Mouse (Mus musculus) E14TG2a.4 (cell line): ENCODE measurements at regions not wholly inside any gene's neighbourhood (a gene's known extent, or its start where the extent isn't known, plus 50 kb on each side); places are given as distances from the start of the nearest gene placed in this dataset.

ENCODE experiments used
- H3K27me3 ChIP-seq: 2 replicates; pipeline ENCODE4 v1.6.1; 2014; ENCODE audit warnings: low read length, control low read depth; ENCODE audit not compliant: insufficient read depth
- H3K36me3 ChIP-seq: 2 replicates; pipeline ENCODE4 v1.6.1; 2014; ENCODE audit warnings: low read length, control low read depth; ENCODE audit not compliant: insufficient read depth
- H3K4me1 ChIP-seq: replicated peaks from 2 replicates; pipeline ENCODE4 v1.6.1; 2014; ENCODE audit warnings: low read depth, low read length, control low read depth
- H3K4me3 ChIP-seq: replicated peaks from 2 replicates; pipeline ENCODE4 v1.5.1; 2014; ENCODE audit warnings: mild to moderate bottlenecking, low read length
- H3K9me3 ChIP-seq: 2 replicates; pipeline ENCODE4 v1.6.1; 2014; ENCODE audit warnings: low read length, control low read depth
- CTCF ChIP-seq: conservative IDR thresholded peaks from 2 replicates; pipeline ENCODE4 v1.5.1; 2014; ENCODE audit warnings: low read length
- NANOG ChIP-seq: IDR thresholded peaks from 2 replicates; pipeline ENCODE4 v1.6.1; 2014; ENCODE audit warnings: borderline replicate concordance, low read length, mixed read lengths
- POU5F1 ChIP-seq: IDR thresholded peaks from 2 replicates; pipeline ENCODE4 v1.6.1; 2014; ENCODE audit warnings: low read length, borderline replicate concordance

GRCm38 (mm10) chr16:8944412-8945102, 114.7 kb downstream of the 1810013L24Rik start:
- TF ChIP-seq CTCF, result no peak
- TF ChIP-seq NANOG, result no peak
- TF ChIP-seq POU5F1, result no peak
- H3K4me3 ChIP-seq, result no peak overlapping the region
- H3K36me3 ChIP-seq, result no peaks in the 10 kb centered on the region
- H3K9me3 ChIP-seq, result no peaks in the 10 kb centered on the region
- H3K4me1 ChIP-seq, result peaks cover 40% of the 10 kb centered on the region
- no peaks in the 10 kb centered on the region for H3K27me3 ChIP-seq

DNA sequence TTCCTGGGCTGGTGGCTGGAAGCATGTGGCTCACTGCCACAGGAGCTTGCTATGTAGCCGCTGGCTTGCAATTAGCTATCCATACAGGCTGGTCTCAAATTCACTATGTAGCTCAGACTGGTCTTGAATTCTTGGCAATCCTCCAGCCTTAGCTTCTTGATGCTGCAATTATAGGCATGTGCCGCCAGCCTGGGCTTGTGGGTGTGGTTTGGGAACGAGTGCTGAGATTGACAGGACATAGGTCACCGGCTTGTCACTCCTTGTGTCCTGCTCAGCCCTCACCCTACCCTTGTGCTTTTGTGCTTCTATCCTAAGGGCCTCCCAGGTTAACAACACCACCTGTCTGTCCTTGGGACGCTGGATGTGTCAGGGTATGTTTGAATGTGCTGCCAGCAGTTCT, 117.9 kb downstream of the 1810013L24Rik start:
- no peaks in the 10 kb centered on the region for H3K27me3 ChIP-seq
- TF ChIP-seq NANOG, result no peak
- no peak for TF ChIP-seq CTCF
- no peak for TF ChIP-seq POU5F1
- no peaks in the 10 kb centered on the region for H3K36me3 ChIP-seq
- H3K4me3 ChIP-seq, result no peak overlapping the region
- H3K4me1 ChIP-seq, result peaks cover 40% of the 10 kb centered on the region
- peaks cover 19% of the 10 kb centered on the region for H3K9me3 ChIP-seq

GRCm38 (mm10) chr16:8951156-8951899, 121.4 kb downstream of the 1810013L24Rik start:
- peaks cover 22% of the 10 kb centered on the region for H3K4me1 ChIP-seq
- no peaks in the 10 kb centered on the region for H3K27me3 ChIP-seq
- H3K9me3 ChIP-seq, result peaks cover 28% of the 10 kb centered on the region
- TF ChIP-seq NANOG (no peak), CTCF (no peak), POU5F1 (no peak)
- no peak overlapping the region for H3K4me3 ChIP-seq
- H3K36me3 ChIP-seq, result no peaks in the 10 kb centered on the region

- Histone ChIP-seq H3K4me3 (no peak overlapping the region), H3K36me3 (no peaks in the 10 kb centered on the region), H3K9me3 (no peaks in the 10 kb centered on the region), H3K27me3 (no peaks in the 10 kb centered on the region), H3K4me1 (no peaks in the 10 kb centered on the region)
- TF ChIP-seq NANOG (no peak), CTCF (no peak), POU5F1 (no peak)
Measured at GRCm38 (mm10) chr16:8961739-8962138, 131.8 kb downstream of the 1810013L24Rik start.

DNA sequence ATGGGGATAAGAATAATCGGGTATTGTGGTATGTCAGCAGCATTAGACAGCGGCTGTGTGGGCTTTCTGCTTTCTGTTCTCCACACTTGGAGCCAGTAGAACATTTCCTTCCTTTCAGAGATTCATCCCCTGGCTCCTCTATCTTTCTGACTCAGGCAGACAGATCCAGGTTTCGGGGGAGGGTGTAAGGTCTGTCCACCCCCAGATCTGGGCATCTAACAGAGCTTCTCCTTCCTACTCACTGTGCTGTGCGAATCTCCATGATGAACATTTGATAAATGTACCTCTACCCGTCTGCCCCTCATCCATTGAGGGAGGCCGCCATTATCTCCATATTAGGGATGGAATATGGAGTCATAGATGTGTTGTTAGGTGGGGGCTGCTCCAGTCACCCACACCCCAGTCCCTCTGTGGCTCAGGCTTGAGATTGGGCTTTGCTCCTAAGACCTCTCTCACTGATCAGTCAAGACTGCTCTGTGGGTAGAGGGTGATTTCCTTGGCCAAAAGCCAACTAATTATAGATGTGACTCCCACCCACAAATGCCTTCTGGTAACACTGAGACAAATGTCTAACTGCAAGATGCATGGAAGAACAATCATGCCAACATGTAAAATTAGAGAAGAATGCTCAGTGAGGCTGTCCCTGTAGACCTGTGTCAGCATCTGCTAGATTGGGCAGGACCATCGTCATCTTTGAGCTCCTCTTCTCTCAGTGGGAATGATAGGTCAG, 163.8 kb downstream of the 1810013L24Rik start:
- H3K4me1 ChIP-seq, result peaks cover 11% of the 10 kb centered on the region; the same call in 1 of the 2 replicates
- H3K9me3 ChIP-seq, result 0 out of 2 replicates have a peak, but pooled peaks cover 4% of the 10 kb centered on the region
- no peak overlapping the region for H3K4me3 ChIP-seq
- H3K27me3 ChIP-seq, result peaks cover 3% of the 10 kb centered on the region; the same call in 1 of the 2 replicates
- H3K36me3 ChIP-seq, result no peaks in the 10 kb centered on the region
- no peak for TF ChIP-seq CTCF

DNA sequence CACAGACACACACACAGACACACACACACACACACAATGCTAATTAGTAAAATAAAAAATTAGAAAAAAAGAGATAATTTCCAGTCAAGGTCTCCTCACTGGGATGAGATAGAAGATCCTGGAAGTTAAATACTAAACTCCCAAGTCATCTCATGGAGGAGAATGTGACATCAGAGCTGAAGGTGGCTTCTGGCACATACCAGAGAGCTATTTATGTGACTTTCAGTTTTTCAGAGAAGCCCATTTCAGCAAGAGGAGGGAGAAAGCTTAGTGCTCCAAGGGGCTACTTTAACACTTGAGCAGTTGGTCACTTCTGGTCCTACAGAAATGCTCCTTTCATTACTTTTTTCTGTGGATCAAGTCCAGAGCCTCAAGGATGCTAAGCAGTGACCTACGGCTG, 164.6 kb downstream of the 1810013L24Rik start:
- TF ChIP-seq POU5F1 (no peak), CTCF (no peak), NANOG (no peak)
- Histone ChIP-seq H3K9me3 (no peaks in the 10 kb centered on the region), H3K36me3 (no peaks in the 10 kb centered on the region), H3K27me3 (peaks cover 3% of the 10 kb centered on the region; the same call in 1 of the 2 replicates), H3K4me1 (peaks cover 11% of the 10 kb centered on the region; the same call in 1 of the 2 replicates), H3K4me3 (no peak overlapping the region)

GRCm38 (mm10) chr16:8997250-8997649, 167.3 kb downstream of the 1810013L24Rik start:
- Histone ChIP-seq H3K4me3 (no peak overlapping the region), H3K27me3 (peaks cover 3% of the 10 kb centered on the region; the same call in 1 of the 2 replicates), H3K9me3 (no peaks in the 10 kb centered on the region), H3K4me1 (peaks cover 11% of the 10 kb centered on the region; the same call in 1 of the 2 replicates), H3K36me3 (no peaks in the 10 kb centered on the region)
- TF ChIP-seq POU5F1, result no peak
- no peak for TF ChIP-seq CTCF
- TF ChIP-seq NANOG, result no peak

- Histone ChIP-seq H3K36me3 (no peaks in the 10 kb centered on the region), H3K4me3 (no peak overlapping the region), H3K27me3 (no peaks in the 10 kb centered on the region), H3K4me1 (peaks cover 22% of the 10 kb centered on the region), H3K9me3 (no peaks in the 10 kb centered on the region)
- no peak for TF ChIP-seq POU5F1
Measured at GRCm38 (mm10) chr16:9004012-9004411, 174.1 kb downstream of the 1810013L24Rik start.
